Comparison of ENCODE assay signal across 8 mouse cellular contexts in the genomic region with DNA sequence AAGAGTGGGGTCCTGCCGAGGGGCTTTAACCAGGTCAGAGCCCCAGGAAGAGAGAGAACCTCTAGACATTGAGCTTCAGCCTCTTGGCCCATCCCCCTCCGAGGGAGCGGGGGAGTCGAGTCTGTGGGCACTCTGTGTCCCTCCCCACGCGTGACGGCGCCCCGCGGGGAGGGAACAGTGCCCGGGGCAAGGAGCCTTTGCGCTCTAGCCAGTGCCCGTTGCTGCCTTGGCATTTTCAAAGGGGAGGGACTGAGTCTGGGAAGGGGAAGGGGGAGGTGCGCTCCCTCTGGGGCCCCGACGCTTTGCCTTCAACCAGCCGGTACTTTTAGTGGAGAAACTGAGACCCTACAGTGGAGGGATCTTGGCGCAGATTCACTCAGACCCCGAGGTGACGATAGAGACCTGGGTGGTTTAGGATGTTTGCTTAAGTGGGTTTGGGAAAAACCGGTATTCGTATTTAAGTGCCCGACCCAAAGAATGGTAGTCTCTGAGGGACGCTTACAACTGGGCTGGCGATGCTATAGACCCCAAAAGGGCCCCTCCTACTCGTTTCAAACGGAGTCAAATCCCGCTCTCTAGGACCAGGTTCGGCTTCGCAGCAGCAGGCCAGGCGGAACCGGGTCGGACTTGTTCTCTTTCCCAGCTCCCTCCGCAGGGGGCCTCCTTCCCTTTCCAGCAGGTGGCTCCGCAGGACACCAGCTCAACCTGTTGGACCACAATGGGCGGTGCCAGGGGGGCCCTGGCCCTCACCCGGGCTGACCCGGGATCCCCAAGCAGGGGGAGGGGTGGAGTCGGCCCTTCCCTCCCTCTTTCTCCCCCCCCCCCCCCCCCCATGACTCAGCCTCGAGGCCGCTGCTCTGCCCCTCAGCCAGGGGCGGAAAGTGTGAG. TPM values are rescaled to one million over a fixed set of nuclear protein-coding genes. Genes with fewer than 3 reads are reported as not detected.
A peak's percentile ranks its signal among the peaks of the same experiment; 100 is the strongest.
DNase-seq lines count a peak whose midpoint lies in the region; ATAC-seq and TF ChIP-seq lines count a peak whose summit lies in the region.

Gene Zbtb7b (minus strand): TSS at position 771 of the 888 bp plus-strand sequence.

- no peaks in the 10 kb centered on the region for H3K36me3 ChIP-seq in E14TG2a.4 (ENCODE audit: insufficient read depth, low read length)
- H3K36me3 ChIP-seq in erythroblast, embryonic 14.5 days (ENCODE audit: control insufficient read depth): no peaks in the 10 kb centered on the region
- peaks cover under 1% of the 10 kb centered on the region; the same call in 1 of the 2 replicates for H3K36me3 ChIP-seq in heart, embryonic 13.5 days
- no peaks in the 10 kb centered on the region for H3K36me3 ChIP-seq in kidney, postnatal 0 days (ENCODE audit: insufficient read depth, low read length)
- H3K36me3 ChIP-seq in liver, embryonic 16.5 days (ENCODE audit: control insufficient read depth, insufficient read depth): no peaks in the 10 kb centered on the region
- H3K36me3 ChIP-seq in neural tube, embryonic 11.5 days (ENCODE audit: control insufficient read depth, insufficient read depth, low read length): no peaks in the 10 kb centered on the region

- under 1% methylated on average over 42 of the region's 42 CpGs for WGBS in bone marrow, adult 2 months
- under 1% methylated on average over 36 of the region's 42 CpGs for WGBS in heart, embryonic 13.5 days
- WGBS in kidney, postnatal 0 days: under 1% methylated on average over 39 of the region's 42 CpGs
- 0% methylated on average over 42 of the region's 42 CpGs for WGBS in liver, embryonic 16.5 days (ENCODE audit: insufficient replicate concordance)
- under 1% methylated on average over 39 of the region's 42 CpGs for WGBS in neural tube, embryonic 11.5 days

- peak within 1 kb of the TSS; percentile 97 for H3K4me2 ChIP-seq in heart, embryonic 13.5 days
- H3K4me2 ChIP-seq in kidney, postnatal 0 days (ENCODE audit: low read length): peak within 1 kb of the TSS; percentile 99
- peak within 1 kb of the TSS; percentile 99 for H3K4me2 ChIP-seq in liver, embryonic 16.5 days (ENCODE audit: low read depth, low read length)
- peak within 1 kb of the TSS; percentile 99 for H3K4me2 ChIP-seq in neural tube, embryonic 11.5 days (ENCODE audit: low read depth)

- no peak for TF ChIP-seq CTCF in E14TG2a.4 (conservative IDR thresholded peaks at IDR 0.05; ENCODE audit: low read length)
- peak; percentile 16; the same call in 1 of the 2 replicates for TF ChIP-seq CTCF in bone marrow, adult 2 months (IDR thresholded peaks at IDR 0.05; ENCODE audit: control insufficient read depth, insufficient read depth, low read length)
- peak; percentile 47 for TF ChIP-seq CTCF in kidney, postnatal 0 days (IDR thresholded peaks at IDR 0.05; ENCODE audit: low read depth)

- peaks cover 65% of the 10 kb centered on the region for H3K4me1 ChIP-seq in E14TG2a.4 (replicated peaks; ENCODE audit: low read depth, low read length)
- H3K4me1 ChIP-seq in bone marrow, adult 2 months (ENCODE audit: control insufficient read depth, insufficient read depth, low read length): no peaks in the 10 kb centered on the region; the same call in 1 of the 2 replicates
- peaks cover 58% of the 10 kb centered on the region for H3K4me1 ChIP-seq in erythroblast, embryonic 14.5 days (ENCODE audit: control insufficient read depth)
- H3K4me1 ChIP-seq in heart, embryonic 13.5 days: peaks cover 44% of the 10 kb centered on the region
- peaks cover 26% of the 10 kb centered on the region for H3K4me1 ChIP-seq in kidney, postnatal 0 days (replicated peaks; ENCODE audit: insufficient read depth, low read length)
- peaks cover 45% of the 10 kb centered on the region for H3K4me1 ChIP-seq in liver, embryonic 16.5 days (ENCODE audit: control insufficient read depth, low read depth, low read length)
- H3K4me1 ChIP-seq in neural tube, embryonic 11.5 days (ENCODE audit: control insufficient read depth, insufficient read depth, low read length): peaks cover 37% of the 10 kb centered on the region

- peaks cover 48% of the 10 kb centered on the region for H3K27me3 ChIP-seq in E14TG2a.4 (ENCODE audit: insufficient read depth, low read length)
- H3K27me3 ChIP-seq in erythroblast, embryonic 14.5 days (ENCODE audit: control insufficient read depth): peaks cover 63% of the 10 kb centered on the region
- H3K27me3 ChIP-seq in heart, embryonic 13.5 days (replicated peaks): no peaks in the 10 kb centered on the region
- H3K27me3 ChIP-seq in kidney, postnatal 0 days (ENCODE audit: insufficient read depth, low read length): no peaks in the 10 kb centered on the region
- H3K27me3 ChIP-seq in liver, embryonic 16.5 days (ENCODE audit: control insufficient read depth, insufficient read depth, low read depth, low read length): peaks cover 31% of the 10 kb centered on the region
- H3K27me3 ChIP-seq in neural tube, embryonic 11.5 days (ENCODE audit: control insufficient read depth, insufficient read depth, low read length): peaks cover 14% of the 10 kb centered on the region

- H3K9ac ChIP-seq in heart, embryonic 13.5 days: peak within 1 kb of the TSS; percentile 87
- H3K9ac ChIP-seq in kidney, postnatal 0 days (ENCODE audit: low read depth, low read length): peak within 1 kb of the TSS; percentile 58
- H3K9ac ChIP-seq in liver, embryonic 16.5 days (ENCODE audit: low read depth, low read length): peak within 1 kb of the TSS; percentile 73
- H3K9ac ChIP-seq in neural tube, embryonic 11.5 days (ENCODE audit: low read length): peak within 1 kb of the TSS; percentile 63

- no peaks in the 10 kb centered on the region for H3K9me3 ChIP-seq in E14TG2a.4 (ENCODE audit: low read length)
- peaks cover 2% of the 10 kb centered on the region; the same call in 1 of the 2 replicates for H3K9me3 ChIP-seq in erythroblast, embryonic 14.5 days (ENCODE audit: control insufficient read depth, low read length)
- no peaks in the 10 kb centered on the region for H3K9me3 ChIP-seq in heart, embryonic 13.5 days
- H3K9me3 ChIP-seq in kidney, postnatal 0 days (replicated peaks; ENCODE audit: low read length): no peaks in the 10 kb centered on the region
- no peaks in the 10 kb centered on the region for H3K9me3 ChIP-seq in liver, embryonic 16.5 days (replicated peaks; ENCODE audit: control insufficient read depth, low read length)
- no peaks in the 10 kb centered on the region for H3K9me3 ChIP-seq in neural tube, embryonic 11.5 days (ENCODE audit: control insufficient read depth, low read length)

- peak within 1 kb of the TSS; percentile 84 for H3K4me3 ChIP-seq in E14TG2a.4 (replicated peaks; ENCODE audit: low read length)
- peak within 1 kb of the TSS; percentile 75 for H3K4me3 ChIP-seq in bone marrow, adult 2 months (replicated peaks; ENCODE audit: control insufficient read depth, low read depth, low read length)
- H3K4me3 ChIP-seq in erythroblast, embryonic 14.5 days (replicated peaks): peak within 1 kb of the TSS; percentile 68
- peak within 1 kb of the TSS; percentile 76 for H3K4me3 ChIP-seq in heart, embryonic 13.5 days
- peak within 1 kb of the TSS; percentile 51 for H3K4me3 ChIP-seq in kidney, postnatal 0 days (replicated peaks; ENCODE audit: low read depth, low read length)
- peak within 1 kb of the TSS; percentile 71 for H3K4me3 ChIP-seq in liver, embryonic 16.5 days (ENCODE audit: low read depth, low read length)
- peak within 1 kb of the TSS; percentile 51 for H3K4me3 ChIP-seq in neural tube, embryonic 11.5 days (ENCODE audit: low read depth, low read length)

- peak; percentile 81 for DNase-seq in kidney, postnatal 0 days (ENCODE audit: low spot score)
- peak; percentile 57 for DNase-seq in neural tube, embryonic 11.5 days (ENCODE audit: low spot score)
- DNase-seq in testis, postnatal 14 days (ENCODE audit: low spot score): peak; percentile 86

- TF ChIP-seq POLR2A in bone marrow, adult 2 months (IDR thresholded peaks at IDR 0.05; ENCODE audit: borderline replicate concordance, control insufficient read depth, low read depth, low read length): peak; percentile 58; the same call in 1 of the 2 replicates

- peak; percentile 33 for ATAC-seq in heart, embryonic 13.5 days (ENCODE audit: extremely low read depth, insufficient number of reproducible peaks, low FRiP score, low TSS enrichment)
- peak; percentile 69 for ATAC-seq in kidney, postnatal 0 days (replicated peaks; ENCODE audit: low FRiP score, low read depth)
- peak; percentile 40 for ATAC-seq in liver, embryonic 16.5 days (ENCODE audit: low read depth)
- peak; percentile 46 for ATAC-seq in neural tube, embryonic 11.5 days (ENCODE audit: insufficient read depth, low FRiP score, low TSS enrichment)

- H3K27ac ChIP-seq in bone marrow, adult 2 months (ENCODE audit: control insufficient read depth, insufficient read depth, low read depth, low read length, poor library complexity): peak within 1 kb of the TSS; percentile 87
- H3K27ac ChIP-seq in heart, embryonic 13.5 days (replicated peaks): peak within 1 kb of the TSS; percentile 97
- peak within 1 kb of the TSS; percentile 91 for H3K27ac ChIP-seq in kidney, postnatal 0 days
- peak within 1 kb of the TSS; percentile 89 for H3K27ac ChIP-seq in liver, embryonic 16.5 days (ENCODE audit: low read length)
- peak within 1 kb of the TSS; percentile 5 for H3K27ac ChIP-seq in neural tube, embryonic 11.5 days (ENCODE audit: low read depth, low read length)

RNA-seq across cellular contexts. Expression of gene Zbtb7b, which starts in this region (rescaled TPM):
- 20.8 and 40.2 TPM in 2 replicates for polyA plus RNA-seq in bone marrow, adult 2 months (2011; ENCODE audit: insufficient read depth, insufficient read length, low replicate concordance, missing spikeins)
- 0.38 and 0.46 TPM in 2 replicates for polyA plus RNA-seq in erythroblast, embryonic 14.5 days (2012)
- 1.9 and 2.1 TPM in 2 replicates for polyA plus RNA-seq in heart, embryonic 13.5 days (2015; fragmentation: Nextera tagmentation; extraction: Ambion mirVana)
- polyA plus RNA-seq in kidney, postnatal 0 days (2015; fragmentation: Nextera tagmentation; extraction: Ambion mirVana): 4.3 TPM in 2 replicates
- polyA plus RNA-seq in liver, embryonic 16.5 days (2015; fragmentation: Nextera tagmentation; extraction: Ambion mirVana): 2.4 and 2.7 TPM in 2 replicates
- polyA plus RNA-seq in neural tube, embryonic 11.5 days (2014; fragmentation: Nextera tagmentation; extraction: Ambion mirVana): 0.25 and 0.54 TPM in 2 replicates

Comparison
In these comparisons a context has a peak if more than half of its experiments do, and no peak if none do; other contexts are left out.
1. Peak in every context shown above with its lines: DNase-seq, ATAC-seq, H3K4me3 ChIP-seq and H3K27ac ChIP-seq.
2. Peak in DNase-seq, ATAC-seq, H3K4me3 ChIP-seq, H3K27ac ChIP-seq, H3K9ac ChIP-seq and H3K4me2 ChIP-seq in neural tube, embryonic 11.5 days; RNA of the gene not detected or under 1 TPM.
3. H3K27ac ChIP-seq: peak in every context shown above with its lines; median percentile 97 in heart, embryonic 13.5 days; 91 in kidney, postnatal 0 days; 89 in liver, embryonic 16.5 days; 87 in bone marrow, adult 2 months; 5 in neural tube, embryonic 11.5 days.